Mouse (Mus musculus): ENCODE data around the gene Chtf18. TPM values are rescaled to one million over a fixed set of nuclear protein-coding genes. Genes with fewer than 3 reads are reported as not detected.

Chtf18 gene
- total and polyA plus RNA-seq, 3 experiments: 1.3 to 1.7 (median 1.6) TPM

DNA sequence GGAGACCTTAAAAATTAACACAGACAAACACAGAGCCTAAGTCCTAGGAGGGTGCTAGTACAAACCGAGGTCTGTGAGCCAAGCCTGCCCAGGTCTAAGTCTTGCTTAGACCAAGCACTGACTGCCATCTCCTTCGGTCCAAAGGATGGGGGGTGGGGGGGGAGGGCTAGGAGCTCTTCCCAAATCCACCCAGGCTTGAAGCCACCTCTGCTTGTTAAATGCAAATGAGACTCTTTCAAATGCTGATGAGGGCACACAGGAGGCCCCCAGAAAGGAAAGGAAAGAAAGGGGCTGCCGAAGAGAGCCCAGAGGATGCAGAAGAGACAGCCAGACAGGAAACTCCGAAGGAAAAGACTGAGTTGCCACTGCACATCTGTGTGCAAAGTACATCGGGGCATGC lies 47.4 kb downstream of the Chtf18 start:
- H3K4me3 ChIP-seq: no peak overlapping the region
- intact Hi-C loops (cut with DNase I): no loop called here

GRCm38 (mm10) chr17:25677969-25678368 lies 49.2 kb downstream of the Chtf18 start:
- TF ChIP-seq CTCF (IDR thresholded peaks at IDR 0.05) (no peak), EP300 (IDR thresholded peaks at IDR 0.05; ENCODE audit: insufficient read depth, low read depth, low read length) (no peak), POLR2A (IDR thresholded peaks at IDR 0.05; ENCODE audit: insufficient read depth, low read depth, low read length) (no peak)
- WGBS: 63% methylated on average over 6 of the region's 6 CpGs
- Histone ChIP-seq H3K9ac (ENCODE audit: low read depth, low read length) (no peak overlapping the region), H3K4me1 (ENCODE audit: control insufficient read depth, insufficient read depth, low read length) (no peaks in the 10 kb centered on the region), H3K79me2 (replicated peaks; ENCODE audit: control insufficient read depth, insufficient read depth, low read length) (no peaks in the 10 kb centered on the region), H3K4me3 (no peak overlapping the region), H3K27ac (no peak overlapping the region), H3K27me3 (ENCODE audit: control insufficient read depth, insufficient read depth, low read length) (0 out of 2 replicates have a peak, but pooled peaks cover 1% of the 10 kb centered on the region), H3K36me3 (ENCODE audit: control insufficient read depth, insufficient read depth, low read length) (no peaks in the 10 kb centered on the region)
- intact Hi-C loops (cut with DNase I): no loop called here
- DNase-seq: no peak

More for the DNA sequence above, 47.4 kb downstream of the Chtf18 start:
- Histone ChIP-seq H3K27me3 (ENCODE audit: control insufficient read depth, insufficient read depth, low read length) (0 out of 2 replicates have a peak, but pooled peaks cover 1% of the 10 kb centered on the region), H3K36me3 (ENCODE audit: control insufficient read depth, insufficient read depth, low read length) (no peaks in the 10 kb centered on the region), H3K27ac (no peak overlapping the region), H3K79me2 (replicated peaks; ENCODE audit: control insufficient read depth, insufficient read depth, low read length) (no peaks in the 10 kb centered on the region), H3K9ac (ENCODE audit: low read depth, low read length) (no peak overlapping the region), H3K4me1 (ENCODE audit: control insufficient read depth, insufficient read depth, low read length) (no peaks in the 10 kb centered on the region)
- 18% methylated on average over 5 of the region's 5 CpGs for WGBS
- no peak for DNase-seq
- TF ChIP-seq CTCF (IDR thresholded peaks at IDR 0.05) (no peak), EP300 (IDR thresholded peaks at IDR 0.05; ENCODE audit: insufficient read depth, low read depth, low read length) (no peak), POLR2A (IDR thresholded peaks at IDR 0.05; ENCODE audit: insufficient read depth, low read depth, low read length) (no peak)

GRCm38 (mm10) chr17:25672982-25673381 lies 54.2 kb downstream of the Chtf18 start:
- no peak overlapping the region for H3K27ac ChIP-seq
- H3K4me1 ChIP-seq (ENCODE audit: control insufficient read depth, insufficient read depth, low read length): no peaks in the 10 kb centered on the region
- intact Hi-C loops (cut with DNase I): no loop called here
- no peak overlapping the region for H3K9ac ChIP-seq (ENCODE audit: low read depth, low read length)
- H3K4me3 ChIP-seq: no peak overlapping the region
- TF ChIP-seq EP300 (IDR thresholded peaks at IDR 0.05; ENCODE audit: insufficient read depth, low read depth, low read length): no peak
- TF ChIP-seq POLR2A (IDR thresholded peaks at IDR 0.05; ENCODE audit: insufficient read depth, low read depth, low read length): no peak
- TF ChIP-seq CTCF (IDR thresholded peaks at IDR 0.05): no peak
- no peaks in the 10 kb centered on the region for H3K27me3 ChIP-seq (ENCODE audit: control insufficient read depth, insufficient read depth, low read length)
- no peaks in the 10 kb centered on the region for H3K36me3 ChIP-seq (ENCODE audit: control insufficient read depth, insufficient read depth, low read length)
- H3K79me2 ChIP-seq (replicated peaks; ENCODE audit: control insufficient read depth, insufficient read depth, low read length): no peaks in the 10 kb centered on the region
- no peak for DNase-seq

Small RNAs within 50 kb of the gene (microRNA-seq; reads per million reads assigned to microRNA genes)
- 0 reads per million in 2 experiments for gene Gm25083

Other genes with a start within 250 kb of the Chtf18 start
- not detected for gene Sstr5, start 230.1 kb downstream of the Chtf18 start, total RNA-seq (2021)
- not detected in 2 replicates for gene Sstr5, start 230.1 kb downstream of the Chtf18 start, polyA plus RNA-seq (2012; rRNA removed)
- under 1 TPM; 0.30 to 0.44 TPM for gene Sox8, start 156.7 kb downstream of the Chtf18 start, total RNA-seq (2021)
- 0.57 and 0.67 TPM in 2 replicates for gene Sox8, start 156.7 kb downstream of the Chtf18 start, polyA plus RNA-seq (2012; rRNA removed)
- 10 to 100 TPM; 28.7 to 33.5 TPM for gene Lmf1, start 148.3 kb downstream of the Chtf18 start, total RNA-seq (2021)
- 32.7 and 41.8 TPM in 2 replicates for gene Lmf1, start 148.3 kb downstream of the Chtf18 start, polyA plus RNA-seq (2012; rRNA removed)
- gene Gng13, start 10.2 kb downstream of the Chtf18 start, total RNA-seq (2021): under 1 TPM in 1 of 2 experiments, not detected in 1; 0.81 TPM
- 0.27 and 0.35 TPM in 2 replicates for gene Gng13, start 10.2 kb downstream of the Chtf18 start, polyA plus RNA-seq (2012; rRNA removed)
- 1 to 10 TPM; 4.2 to 5.1 TPM for gene Rpusd1, start 251 bp upstream of the Chtf18 start, total RNA-seq (2021)
- 18.0 and 18.3 TPM in 2 replicates for gene Rpusd1, start 251 bp upstream of the Chtf18 start, polyA plus RNA-seq (2012; rRNA removed)
- not detected for gene Mslnl, start 8.6 kb upstream of the Chtf18 start, total RNA-seq (2021)
- 0.10 and 0.26 TPM in 2 replicates for gene Mslnl, start 8.6 kb upstream of the Chtf18 start, polyA plus RNA-seq (2012; rRNA removed)
- gene Msln, start 27.0 kb upstream of the Chtf18 start, total RNA-seq (2021): 10 to 100 TPM; 13.2 to 16.6 TPM
- 24.7 and 25.6 TPM in 2 replicates for gene Msln, start 27.0 kb upstream of the Chtf18 start, polyA plus RNA-seq (2012; rRNA removed)
- 10 to 100 TPM; 42.1 to 45.1 TPM for gene Narfl, start 46.4 kb upstream of the Chtf18 start, total RNA-seq (2021)
- gene Narfl, start 46.4 kb upstream of the Chtf18 start, polyA plus RNA-seq (2012; rRNA removed): 36.4 and 52.6 TPM in 2 replicates
- gene Haghl, start 58.3 kb upstream of the Chtf18 start, total RNA-seq (2021): 1 to 10 TPM; 6.4 to 7.7 TPM
- gene Haghl, start 58.3 kb upstream of the Chtf18 start, polyA plus RNA-seq (2012; rRNA removed): 19.5 and 23.4 TPM in 2 replicates
- not detected for gene Ccdc78, start 59.2 kb upstream of the Chtf18 start, total RNA-seq (2021)
- 1.1 TPM in 1 of 2 replicates, not detected in the other for gene Ccdc78, start 59.2 kb upstream of the Chtf18 start, polyA plus RNA-seq (2012; rRNA removed)
- gene Fam173a, start 65.5 kb upstream of the Chtf18 start, total RNA-seq (2021): 10 to 100 TPM; 30.8 to 38.3 TPM
- 49.7 and 63.6 TPM in 2 replicates for gene Fam173a, start 65.5 kb upstream of the Chtf18 start, polyA plus RNA-seq (2012; rRNA removed)
- not detected for gene AC134908.4, start 68.2 kb upstream of the Chtf18 start, total RNA-seq (2021)
- gene AC134908.4, start 68.2 kb upstream of the Chtf18 start, polyA plus RNA-seq (2012; rRNA removed): not detected in 2 replicates
- 10 to 100 TPM; 49.0 to 54.6 TPM for gene Metrn, start 69.7 kb upstream of the Chtf18 start, total RNA-seq (2021)
- 43.3 and 47.9 TPM in 2 replicates for gene Metrn, start 69.7 kb upstream of the Chtf18 start, polyA plus RNA-seq (2012; rRNA removed)
- 1 to 10 TPM; 1.1 to 1.4 TPM for gene Fbxl16, start 81.7 kb upstream of the Chtf18 start, total RNA-seq (2021)
- 2.3 and 3.2 TPM in 2 replicates for gene Fbxl16, start 81.7 kb upstream of the Chtf18 start, polyA plus RNA-seq (2012; rRNA removed)
- gene Wdr24, start 96.2 kb upstream of the Chtf18 start, total RNA-seq (2021): 10 to 100 TPM; 11.0 to 11.1 TPM
- gene Wdr24, start 96.2 kb upstream of the Chtf18 start, polyA plus RNA-seq (2012; rRNA removed): 20.4 and 22.9 TPM in 2 replicates
- 10 to 100 TPM; 32.7 to 36.9 TPM for gene Jmjd8, start 101.4 kb upstream of the Chtf18 start, total RNA-seq (2021)
- 47.2 and 48.9 TPM in 2 replicates for gene Jmjd8, start 101.4 kb upstream of the Chtf18 start, polyA plus RNA-seq (2012; rRNA removed)
- gene Stub1, start 106.0 kb upstream of the Chtf18 start, total RNA-seq (2021): 100 to 1,000 TPM; 105 to 129 TPM
- 147 and 174 TPM in 2 replicates for gene Stub1, start 106.0 kb upstream of the Chtf18 start, polyA plus RNA-seq (2012; rRNA removed)
- under 1 TPM; 0.55 to 0.82 TPM for gene Rhbdl1, start 109.9 kb upstream of the Chtf18 start, total RNA-seq (2021)
- 3.8 and 4.9 TPM in 2 replicates for gene Rhbdl1, start 109.9 kb upstream of the Chtf18 start, polyA plus RNA-seq (2012; rRNA removed)
- gene Gm20683, start 114.3 kb upstream of the Chtf18 start, total RNA-seq (2021): 1 to 10 TPM; 2.4 to 2.9 TPM
- gene Gm20683, start 114.3 kb upstream of the Chtf18 start, polyA plus RNA-seq (2012; rRNA removed): 13.9 and 21.6 TPM in 2 replicates
- gene Rhot2, start 117.4 kb upstream of the Chtf18 start, total RNA-seq (2021): 100 to 1,000 TPM; 120 to 139 TPM
- 209 and 257 TPM in 2 replicates for gene Rhot2, start 117.4 kb upstream of the Chtf18 start, polyA plus RNA-seq (2012; rRNA removed)
- gene Wdr90, start 134.1 kb upstream of the Chtf18 start, total RNA-seq (2021): 1 to 10 TPM; 1.2 to 1.3 TPM
- 8.0 and 8.5 TPM in 2 replicates for gene Wdr90, start 134.1 kb upstream of the Chtf18 start, polyA plus RNA-seq (2012; rRNA removed)
- 100 to 1,000 TPM; 234 to 288 TPM for gene Mcrip2, start 141.3 kb upstream of the Chtf18 start, total RNA-seq (2021)
- gene Mcrip2, start 141.3 kb upstream of the Chtf18 start, polyA plus RNA-seq (2012; rRNA removed): 189 and 254 TPM in 2 replicates
- gene Mettl26, start 147.7 kb upstream of the Chtf18 start, total RNA-seq (2021): 10 to 100 TPM; 12.7 TPM
- gene Mettl26, start 147.7 kb upstream of the Chtf18 start, polyA plus RNA-seq (2012; rRNA removed): 24.8 and 30.5 TPM in 2 replicates
- gene Wfikkn1, start 153.4 kb upstream of the Chtf18 start, total RNA-seq (2021): under 1 TPM; 0.50 to 0.82 TPM
- 0.29 and 0.44 TPM in 2 replicates for gene Wfikkn1, start 153.4 kb upstream of the Chtf18 start, polyA plus RNA-seq (2012; rRNA removed)
- 10 to 100 TPM; 15.2 to 17.6 TPM for gene Rab40c, start 192.3 kb upstream of the Chtf18 start, total RNA-seq (2021)
- gene Rab40c, start 192.3 kb upstream of the Chtf18 start, polyA plus RNA-seq (2012; rRNA removed): 20.5 and 33.8 TPM in 2 replicates
- gene Pigq, start 217.5 kb upstream of the Chtf18 start, total RNA-seq (2021): 10 to 100 TPM; 40.8 to 48.7 TPM
- 74.7 and 115 TPM in 2 replicates for gene Pigq, start 217.5 kb upstream of the Chtf18 start, polyA plus RNA-seq (2012; rRNA removed)
- gene Nhlrc4, start 217.5 kb upstream of the Chtf18 start, total RNA-seq (2021): under 1 TPM; 0.10 to 0.30 TPM
- 0.15 and 2.8 TPM in 2 replicates for gene Nhlrc4, start 217.5 kb upstream of the Chtf18 start, polyA plus RNA-seq (2012; rRNA removed)
- under 1 TPM; 0.27 to 0.37 TPM for gene A930017K11Rik, start 225.1 kb upstream of the Chtf18 start, total RNA-seq (2021)
- gene A930017K11Rik, start 225.1 kb upstream of the Chtf18 start, polyA plus RNA-seq (2012; rRNA removed): 0.44 and 0.61 TPM in 2 replicates

Data from heart, adult 2 months (tissue).